Mouse (Mus musculus) G1E (cell line): Measurements from ENCODE around the gene Gm34302.

Experiments
- CTCF ChIP-seq: IDR thresholded peaks from 2 replicates; pipeline ENCODE4 v1.5.1; 2012; ENCODE audit warnings: low read depth, low read length, inconsistent platforms, mixed read lengths
- GATA1 ChIP-seq: IDR thresholded peaks from 2 replicates; pipeline ENCODE4 v1.6.1; 2012; ENCODE audit warnings: borderline replicate concordance, low read length, inconsistent platforms, mixed read lengths
- TAL1 ChIP-seq: conservative IDR thresholded peaks from 2 replicates; pipeline ENCODE4 v1.6.1; 2012; ENCODE audit warnings: low read depth, low read length, inconsistent platforms, mixed read lengths

- TF ChIP-seq CTCF, result no peak
- no peak for TF ChIP-seq GATA1
- no peak for TF ChIP-seq TAL1
Measured at GRCm38 (mm10) chr3:63517681-63518080, 34.0 kb upstream of the Gm34302 start.
